Mouse (Mus musculus) lung, adult 2 months (tissue): ENCODE data around the gene Nfkbil1.

Experiments used
- CTCF ChIP-seq: fragments of 200-500 bp; IDR thresholded peaks from 2 replicates; pipeline ENCODE4 v1.5.1; 2011; ENCODE audit warnings: mild to moderate bottlenecking, low read length, control low read depth; ENCODE audit not compliant: insufficient read depth
- POLR2A ChIP-seq: fragments of 200-500 bp; IDR thresholded peaks from 2 replicates; pipeline ENCODE4 v1.6.1; 2011; ENCODE audit warnings: low read depth, mild to moderate bottlenecking, control low read depth, low read length, borderline replicate concordance; ENCODE audit errors: extremely low read depth

- no peak for TF ChIP-seq POLR2A
- no peak for TF ChIP-seq CTCF
Observed at GRCm38 (mm10) chr17:35190096-35190495, 45.5 kb downstream of the Nfkbil1 start.
